Mouse (Mus musculus) embryo, embryonic 11.5 days (tissue): ENCODE measurements around the gene Asic2.

Experiments
- DNase-seq: peaks from one replicate; pipeline ENCODE4 v3.0.0-alpha.2; 2012; ENCODE audit warnings: low read depth, low spot score

Gene Asic2

GRCm38 (mm10) chr11:81968401-81968881, at the start of gene Asic2:
Asic2 (minus strand) TSS chr11:81968457.
- DNase-seq, result no peak

- no peak for DNase-seq
Observed at GRCm38 (mm10) chr11:82016181-82016780, 48.0 kb upstream of the Asic2 start.

DNA sequence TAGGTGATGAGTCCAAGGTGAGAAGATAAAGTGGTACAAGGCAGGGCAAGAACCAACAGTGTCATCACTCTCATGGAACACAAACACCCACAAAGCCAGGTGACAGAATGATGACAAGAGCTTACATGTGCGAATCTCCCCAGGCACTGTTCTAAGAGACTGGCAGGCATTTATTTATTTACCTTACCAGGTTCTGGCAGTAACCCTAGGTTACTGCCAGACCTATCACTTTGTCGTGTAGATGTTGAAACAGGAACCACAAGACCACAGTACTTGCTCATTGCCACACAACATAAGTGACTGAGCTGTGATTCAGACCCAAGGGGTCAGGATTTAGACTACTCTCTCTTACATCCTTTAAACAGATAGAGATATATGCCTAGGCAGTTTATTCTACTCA, 46.8 kb upstream of the Asic2 start:
- no peak for DNase-seq

- DNase-seq, result no peak
Observed at GRCm38 (mm10) chr11:82013756-82014155, 45.5 kb upstream of the Asic2 start.

DNA sequence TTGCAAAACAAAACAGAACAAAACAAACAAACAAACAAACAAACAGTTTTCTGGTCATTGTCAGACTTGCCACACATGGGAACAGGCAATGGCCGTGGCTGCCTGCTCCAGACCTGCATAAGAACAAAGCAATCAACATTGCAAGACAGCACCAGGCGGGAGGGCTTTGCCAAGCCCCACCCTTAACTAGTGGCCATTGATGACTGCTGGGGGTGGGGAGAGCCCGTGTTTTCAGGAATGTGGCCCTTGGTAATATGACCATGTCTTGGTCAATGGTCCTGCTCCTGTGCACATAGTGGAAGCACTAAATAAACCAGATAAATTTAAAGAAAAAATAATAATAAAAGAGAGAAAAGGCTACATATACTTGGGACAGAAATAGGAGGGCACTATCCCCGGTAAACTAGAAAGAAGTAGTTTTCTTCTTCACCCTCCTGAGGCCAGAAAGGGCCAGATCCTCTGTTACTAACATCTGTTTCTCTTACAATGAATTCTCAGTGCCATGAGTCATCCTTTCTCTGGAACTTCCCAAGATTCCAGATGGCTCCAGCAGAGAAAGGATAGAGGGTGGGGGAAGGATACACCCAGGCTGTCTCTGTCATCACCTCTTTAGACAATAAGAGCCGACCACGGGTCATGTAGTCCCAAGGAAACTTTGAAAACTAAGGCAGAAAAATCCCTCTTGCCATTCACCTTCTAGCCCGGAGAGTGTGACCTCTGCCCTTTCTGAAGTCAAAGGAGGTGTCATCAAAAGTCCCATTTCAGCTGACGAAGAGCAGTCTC, 43.3 kb upstream of the Asic2 start:
- DNase-seq, result no peak

DNA sequence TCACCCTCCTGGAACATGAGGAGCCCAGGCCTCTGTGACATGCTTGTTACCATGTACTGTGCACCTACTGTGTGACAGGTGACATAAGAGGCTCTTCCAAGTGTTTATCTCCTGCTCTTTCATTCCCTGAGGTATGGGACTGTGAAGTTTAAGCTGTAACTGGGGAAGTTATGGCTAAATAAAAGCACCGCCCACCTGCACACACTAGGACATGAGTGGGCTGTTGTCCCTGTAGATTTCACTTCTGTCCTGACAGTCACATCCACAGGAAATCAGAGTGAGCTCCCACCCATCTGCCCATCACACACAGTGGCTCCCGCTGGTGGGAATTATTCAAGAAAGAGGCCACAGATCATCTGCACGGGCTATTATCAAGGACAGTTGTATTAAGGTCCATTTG, 41.9 kb upstream of the Asic2 start:
- no peak for DNase-seq

DNA sequence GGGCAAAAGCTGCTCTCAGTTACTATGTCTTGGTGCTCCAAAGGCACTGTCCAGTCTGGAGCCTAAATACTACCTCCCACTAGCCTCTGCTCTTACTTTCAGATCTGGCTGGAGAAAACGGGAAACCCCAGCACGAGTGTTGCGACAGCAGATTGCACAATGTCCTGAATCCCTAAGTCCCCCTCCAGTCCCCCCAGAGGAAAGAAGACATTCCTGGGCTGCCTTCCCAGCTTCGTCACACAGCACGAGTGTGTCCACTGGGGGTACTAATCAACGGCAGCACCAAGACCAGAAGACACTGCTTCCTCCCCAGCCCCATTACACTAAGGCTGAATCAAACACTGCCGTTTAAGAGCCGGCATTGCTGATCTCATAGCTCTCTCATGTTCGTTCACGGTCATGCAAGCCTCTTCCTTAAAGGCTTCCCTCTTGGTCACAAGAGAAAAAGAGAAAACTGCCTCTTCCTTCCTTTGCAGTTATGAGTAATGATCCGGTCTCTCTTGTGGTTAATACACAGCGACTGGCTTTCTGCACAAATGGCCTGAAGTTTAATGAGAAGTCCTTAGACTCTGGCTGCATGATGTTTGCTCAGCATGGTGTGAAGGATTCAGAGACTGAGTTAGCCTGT, 38.7 kb upstream of the Asic2 start:
- DNase-seq, result no peak

GRCm38 (mm10) chr11:82004810-82005209, 36.6 kb upstream of the Asic2 start:
- no peak for DNase-seq

GRCm38 (mm10) chr11:82000581-82000980, 32.3 kb upstream of the Asic2 start:
- no peak for DNase-seq

DNA sequence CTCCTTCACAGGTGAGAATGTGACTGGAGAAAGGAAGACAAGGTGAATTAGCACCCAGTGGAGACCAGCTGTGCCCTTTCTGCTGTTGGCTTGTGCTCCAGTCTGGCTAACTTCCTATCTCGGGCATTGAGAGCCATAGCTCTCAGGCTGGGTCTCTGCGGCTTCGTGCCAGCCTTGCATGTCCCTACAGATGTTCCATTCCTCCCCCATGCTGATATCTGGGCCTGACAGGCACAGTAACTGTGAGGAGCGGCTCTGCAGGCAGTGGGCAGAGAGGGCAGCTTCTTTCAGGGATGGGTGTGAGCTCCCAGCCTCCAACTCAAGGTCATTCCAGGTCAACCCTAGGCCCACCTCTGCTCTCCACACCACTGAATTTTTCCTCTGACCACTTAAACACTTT, 31.2 kb upstream of the Asic2 start:
- DNase-seq, result no peak

DNA sequence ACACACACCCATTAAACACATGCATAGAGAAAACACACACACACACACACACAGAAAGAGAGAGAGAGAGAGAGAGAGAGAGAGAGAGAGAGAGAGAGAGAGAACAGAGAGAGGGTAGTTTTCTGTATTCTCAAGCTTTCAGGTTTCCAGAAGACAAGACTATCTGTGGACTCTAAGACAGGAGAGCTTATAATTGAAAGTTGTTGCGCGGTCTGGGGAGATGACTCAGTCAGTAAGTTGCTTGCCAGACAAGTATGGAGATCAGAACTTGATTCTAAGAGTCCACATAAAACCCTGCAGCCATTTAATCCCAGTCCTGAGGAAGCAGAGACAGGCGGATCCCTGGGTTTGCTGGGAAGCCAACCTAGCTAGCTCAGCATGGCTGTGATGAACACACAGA, 30.4 kb upstream of the Asic2 start:
- no peak for DNase-seq

DNA sequence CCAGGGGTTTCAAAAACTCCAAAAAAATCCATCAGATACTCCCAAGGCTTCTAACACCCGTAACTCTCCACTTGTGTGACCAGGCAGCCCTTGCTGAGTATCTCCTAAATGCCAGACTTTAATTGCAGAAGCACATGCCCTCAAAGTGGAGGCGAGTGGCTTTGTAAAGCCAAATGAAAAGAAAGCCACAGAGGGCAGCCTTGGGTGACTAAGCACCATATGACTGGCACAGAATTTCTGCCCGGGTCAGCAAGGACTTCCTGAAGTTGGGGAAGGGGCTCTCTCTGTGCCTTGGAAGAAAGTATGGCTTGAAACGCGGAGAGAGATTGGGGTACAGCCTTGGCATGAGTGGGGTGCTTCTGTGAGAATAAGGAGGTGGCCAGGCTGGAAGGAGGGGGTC, 28.8 kb upstream of the Asic2 start:
- no peak for DNase-seq

DNA sequence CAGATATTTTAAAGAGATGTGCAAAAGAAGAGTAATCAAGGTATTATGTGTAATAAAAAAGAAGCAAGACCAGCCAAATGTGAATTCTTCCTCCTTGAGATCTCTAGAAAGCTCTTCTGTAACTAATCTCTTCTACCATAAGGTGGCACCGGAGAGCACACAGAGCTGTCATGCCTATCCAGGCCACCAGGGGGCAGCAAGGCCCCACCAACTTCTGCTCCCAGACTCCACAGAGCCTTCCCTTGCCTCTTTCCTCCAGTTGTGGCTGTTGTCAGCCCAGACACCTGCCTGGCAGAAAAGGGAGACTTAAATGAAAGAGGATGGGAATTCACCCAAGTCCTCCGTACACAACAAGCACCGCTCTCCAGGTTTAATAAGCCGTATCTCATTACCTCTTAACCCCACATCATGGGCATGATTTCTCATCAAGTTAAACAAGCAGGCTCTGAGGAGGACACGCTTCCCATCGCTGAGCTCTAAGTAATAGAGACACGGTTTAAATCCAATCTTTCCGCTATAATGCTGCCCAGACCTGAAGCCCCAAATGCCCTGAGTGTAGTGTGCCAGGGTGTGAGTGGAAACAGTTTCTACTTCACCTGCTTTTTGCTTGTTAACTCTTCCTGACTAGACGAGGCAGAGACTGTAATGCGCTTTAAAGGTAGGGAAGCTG, 28.1 kb upstream of the Asic2 start:
- DNase-seq, result peak; percentile 63

- peak; percentile 53 for DNase-seq
Observed at GRCm38 (mm10) chr11:81983146-81983545, 14.9 kb upstream of the Asic2 start.

DNA sequence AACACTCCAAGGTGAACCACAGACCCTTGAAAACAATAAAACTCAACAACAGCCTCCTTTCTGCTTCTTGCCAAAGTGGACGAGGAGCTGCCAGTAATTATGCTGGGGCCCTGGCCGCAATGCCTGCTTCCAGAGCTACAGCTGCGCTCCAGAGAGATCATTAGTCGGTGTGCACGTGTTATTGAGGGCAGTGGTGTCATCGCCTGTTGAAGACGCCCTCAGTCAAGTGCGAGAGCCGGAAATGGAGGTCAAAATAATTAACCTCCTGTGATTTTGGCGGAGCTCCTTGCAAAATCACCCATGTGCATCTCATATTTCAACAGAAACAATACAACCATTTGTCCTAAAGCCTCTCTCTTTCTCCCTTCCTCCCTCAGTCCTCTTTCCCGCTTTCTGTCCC, 13.9 kb upstream of the Asic2 start:
- peak; percentile 32 for DNase-seq

- no peak for DNase-seq
Observed at GRCm38 (mm10) chr11:81974577-81974976, 6.3 kb upstream of the Asic2 start.

DNA sequence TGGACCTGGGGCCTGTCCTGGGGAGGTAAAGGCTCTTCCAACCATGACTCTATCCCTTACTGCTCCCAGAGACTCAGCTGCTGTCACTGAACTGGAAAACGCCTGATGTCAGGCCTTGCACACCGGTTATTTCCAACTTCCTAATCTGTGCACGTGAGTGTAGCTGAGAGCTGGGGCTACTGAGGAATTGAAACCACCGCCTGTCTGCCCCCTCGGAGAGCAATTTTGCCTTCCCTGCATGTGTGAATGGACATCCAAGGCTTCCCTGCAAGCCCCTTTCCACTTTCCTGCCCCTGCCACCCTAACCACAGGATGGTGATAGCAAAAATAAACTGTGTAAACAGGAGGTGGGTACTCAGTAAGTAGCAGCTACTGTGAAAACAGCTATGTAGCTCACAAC, 5.4 kb upstream of the Asic2 start:
- DNase-seq, result no peak

- no peak for DNase-seq
Observed at GRCm38 (mm10) chr11:81972044-81972443, 3.8 kb upstream of the Asic2 start.

DNA sequence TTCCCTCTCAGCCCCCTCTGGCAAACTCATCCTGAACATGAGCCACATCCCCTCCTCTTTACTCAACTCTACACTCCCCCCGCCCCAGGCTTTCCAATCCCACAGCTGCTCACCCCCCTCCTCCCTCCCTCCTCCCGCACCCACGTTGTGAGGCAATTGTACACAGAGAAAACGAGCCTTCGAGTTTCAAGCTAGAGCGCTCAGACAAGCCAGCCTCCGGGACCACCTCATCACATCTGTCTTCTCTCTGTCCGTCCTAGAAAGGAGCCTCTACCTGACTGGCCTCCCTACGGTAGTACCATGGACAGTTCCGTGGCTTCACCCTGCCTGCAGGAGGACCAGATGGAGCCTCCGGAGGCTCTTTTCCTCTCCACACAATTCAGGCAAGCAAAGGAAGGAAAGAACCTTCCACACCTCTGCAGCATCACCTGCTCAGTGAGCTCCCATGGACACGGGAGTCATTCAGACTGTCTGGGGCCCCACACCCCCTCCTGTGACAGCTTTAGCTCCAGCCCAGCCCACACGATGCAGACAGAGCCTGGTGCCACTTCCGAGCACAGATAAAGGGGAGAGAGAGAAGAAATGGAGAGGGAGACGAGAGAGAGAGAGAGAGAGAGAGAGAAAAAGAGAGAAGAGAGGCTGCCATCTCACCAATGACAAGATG, 1.5 kb downstream of the Asic2 start:
- DNase-seq, result peak; percentile 56

GRCm38 (mm10) chr11:81965653-81966625, 2.3 kb downstream of the Asic2 start:
- DNase-seq, result no peak

GRCm38 (mm10) chr11:81964561-81964960, 3.7 kb downstream of the Asic2 start:
- no peak for DNase-seq
